Mouse (Mus musculus) neural tube, embryonic 15.5 days (tissue): Measurements from ENCODE around the gene Otop2. TPM values are rescaled to one million over a fixed set of nuclear protein-coding genes. Genes with fewer than 3 reads are reported as not detected.

Source experiments
- ATAC-seq: fragments of 200-750 bp; cut with Nextera tagmentation; 2 replicates; pipeline ENCODE4 v1.8.0; 2017; ENCODE audit warnings: mild to moderate bottlenecking, moderate TSS enrichment, moderate library complexity; ENCODE audit not compliant: low FRiP score
- H3K27ac ChIP-seq: fragments of 300-500 bp; sonication (generic); replicated peaks from 2 replicates; pipeline ENCODE4 v1.5.1; 2015; ENCODE audit warnings: mild to moderate bottlenecking, inconsistent platforms
- H3K27me3 ChIP-seq: fragments of 300-500 bp; sonication (generic); replicated peaks from 2 replicates; pipeline ENCODE4 v1.6.1; 2015; ENCODE audit warnings: inconsistent platforms
- H3K36me3 ChIP-seq: fragments of 300-500 bp; sonication (generic); 2 replicates; pipeline ENCODE4 v1.6.1; 2015; ENCODE audit warnings: inconsistent platforms
- H3K4me1 ChIP-seq: fragments of 300-500 bp; sonication (generic); 2 replicates; pipeline ENCODE4 v1.6.1; 2015; ENCODE audit warnings: inconsistent platforms
- H3K4me2 ChIP-seq: fragments of 300-500 bp; sonication (generic); 2 replicates; pipeline ENCODE4 v1.6.1; 2015; ENCODE audit warnings: inconsistent platforms, mild to moderate bottlenecking, moderate library complexity
- H3K4me3 ChIP-seq: fragments of 300-500 bp; sonication (generic); replicated peaks from 2 replicates; pipeline ENCODE4 v1.5.1; 2015; ENCODE audit warnings: mild to moderate bottlenecking, inconsistent platforms
- H3K9ac ChIP-seq: fragments of 300-500 bp; sonication (generic); replicated peaks from 2 replicates; pipeline ENCODE4 v1.6.1; 2015; ENCODE audit warnings: mild to moderate bottlenecking, inconsistent platforms
- H3K9me3 ChIP-seq: fragments of 300-500 bp; sonication (generic); replicated peaks from 2 replicates; pipeline ENCODE4 v1.6.1; 2016; ENCODE audit warnings: inconsistent platforms
- WGBS: fragments of 180-500 bp; shearing (Covaris S2); methylation state at CpG from one replicate; pipeline ENCODE4 v1.1.7; 2015; ENCODE audit warnings: mixed read lengths; 5-methylcytosine and 5-hydroxymethylcytosine counted together
- polyA plus RNA-seq: library from polyadenylated mRNA; unstranded; fragments of >200 nt; fragmentation: Nextera tagmentation; extraction: Ambion mirVana; gene quantifications from 2 replicates; pipeline ENCODE4 v1.2.1, GENCODE M21; 2015

The Otop2 gene
- polyA plus RNA-seq, 1 experiment from 2014 or later: 0.15 TPM

DNA sequence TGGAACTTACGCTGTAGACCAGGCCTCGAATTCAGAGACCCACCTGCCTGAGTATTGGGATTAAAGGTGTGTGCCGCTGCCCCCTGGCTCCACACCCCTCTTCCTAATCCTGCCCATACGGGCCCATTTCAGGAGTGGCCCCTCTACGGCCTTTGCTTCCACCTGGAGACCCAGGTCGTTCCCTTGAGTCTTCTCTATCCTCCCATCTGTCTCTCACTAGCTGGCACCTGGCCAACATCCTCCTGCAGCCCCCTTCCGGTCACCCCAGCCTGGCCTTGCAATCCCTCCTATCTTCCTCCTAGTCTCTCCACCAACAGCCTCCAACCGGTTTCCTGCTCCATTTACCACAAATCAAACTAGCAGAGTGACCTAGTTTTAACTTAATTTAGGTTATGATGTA, 17.1 kb upstream of the Otop2 start:
- Histone ChIP-seq H3K27ac (no peak overlapping the region), H3K9me3 (no peaks in the 10 kb centered on the region), H3K4me1 (peaks cover 4% of the 10 kb centered on the region; the same call in 1 of the 2 replicates), H3K36me3 (no peaks in the 10 kb centered on the region), H3K4me2 (no peak overlapping the region), H3K9ac (no peak overlapping the region), H3K4me3 (no peak overlapping the region), H3K27me3 (no peaks in the 10 kb centered on the region)
- no peak for ATAC-seq
- WGBS: 85% methylated on average over 8 of the region's 8 CpGs

- Histone ChIP-seq H3K9ac (no peak overlapping the region), H3K4me3 (no peak overlapping the region), H3K4me2 (no peak overlapping the region), H3K36me3 (no peaks in the 10 kb centered on the region), H3K4me1 (peaks cover 4% of the 10 kb centered on the region; the same call in 1 of the 2 replicates), H3K27me3 (no peaks in the 10 kb centered on the region), H3K9me3 (no peaks in the 10 kb centered on the region), H3K27ac (no peak overlapping the region)
- WGBS: 100% methylated on average over 1 of the region's 1 CpGs
- no peak for ATAC-seq
Observed at GRCm38 (mm10) chr11:115290314-115290713, 16.6 kb upstream of the Otop2 start.

DNA sequence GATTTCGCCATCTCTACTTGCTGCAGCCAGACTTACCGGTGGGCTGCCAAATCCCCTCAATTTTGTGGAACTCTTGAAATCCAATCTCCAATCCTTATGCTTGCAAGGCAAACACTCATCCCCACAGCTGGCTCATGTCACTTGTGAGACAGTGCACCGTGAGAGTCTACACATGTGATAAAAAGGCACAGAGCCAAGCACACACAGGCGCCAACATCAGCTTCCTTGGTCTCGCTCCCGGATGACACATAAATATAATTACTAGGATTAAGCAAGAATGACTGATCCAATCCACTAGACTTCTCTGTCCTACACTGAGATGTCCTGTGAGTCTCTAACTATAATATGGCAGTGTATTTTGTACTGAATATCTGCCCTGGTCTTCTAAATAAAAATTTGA, 16.0 kb upstream of the Otop2 start:
- Histone ChIP-seq H3K4me1 (peaks cover 4% of the 10 kb centered on the region; the same call in 1 of the 2 replicates), H3K36me3 (no peaks in the 10 kb centered on the region), H3K4me2 (no peak overlapping the region), H3K9me3 (no peaks in the 10 kb centered on the region), H3K4me3 (no peak overlapping the region), H3K9ac (no peak overlapping the region), H3K27me3 (0 out of 2 replicates have a peak, but pooled peaks cover 5% of the 10 kb centered on the region), H3K27ac (no peak overlapping the region)
- 74% methylated on average over 6 of the region's 6 CpGs for WGBS
- no peak for ATAC-seq

GRCm38 (mm10) chr11:115291503-115291902, 15.5 kb upstream of the Otop2 start:
- no peak for ATAC-seq
- peaks cover 10% of the 10 kb centered on the region; the same call in 1 of the 2 replicates for H3K27me3 ChIP-seq
- H3K36me3 ChIP-seq: no peaks in the 10 kb centered on the region
- H3K4me3 ChIP-seq: no peak overlapping the region
- H3K27ac ChIP-seq: no peak overlapping the region
- peaks cover 7% of the 10 kb centered on the region for H3K4me1 ChIP-seq
- 83% methylated on average over 10 of the region's 10 CpGs for WGBS
- H3K9ac ChIP-seq: no peak overlapping the region
- H3K4me2 ChIP-seq: no peak overlapping the region
- H3K9me3 ChIP-seq: no peaks in the 10 kb centered on the region

GRCm38 (mm10) chr11:115292631-115293375, 14.2 kb upstream of the Otop2 start:
- no peak overlapping the region for H3K27ac ChIP-seq
- H3K4me1 ChIP-seq: peaks cover 20% of the 10 kb centered on the region
- H3K4me2 ChIP-seq: no peak overlapping the region
- no peaks in the 10 kb centered on the region for H3K9me3 ChIP-seq
- H3K27me3 ChIP-seq: peaks cover 11% of the 10 kb centered on the region; the same call in 1 of the 2 replicates
- WGBS: 73% methylated on average over 14 of the region's 14 CpGs
- no peak for ATAC-seq
- H3K9ac ChIP-seq: no peak overlapping the region
- H3K4me3 ChIP-seq: no peak overlapping the region
- H3K36me3 ChIP-seq: no peaks in the 10 kb centered on the region

- H3K4me1 ChIP-seq: peaks cover 19% of the 10 kb centered on the region
- ATAC-seq: no peak
- H3K36me3 ChIP-seq: no peaks in the 10 kb centered on the region
- no peak overlapping the region for H3K27ac ChIP-seq
- H3K27me3 ChIP-seq: peaks cover 16% of the 10 kb centered on the region; the same call in 1 of the 2 replicates
- H3K4me3 ChIP-seq: 0 out of 2 replicates have a peak overlapping the region, but pooled peaks have one; percentile 54
- no peaks in the 10 kb centered on the region for H3K9me3 ChIP-seq
- H3K9ac ChIP-seq: no peak overlapping the region
- no peak overlapping the region; the same call in 1 of the 2 replicates for H3K4me2 ChIP-seq
- WGBS: 90% methylated on average over 11 of the region's 11 CpGs
Observed at GRCm38 (mm10) chr11:115295939-115296338, 11.0 kb upstream of the Otop2 start.

- Histone ChIP-seq H3K9ac (peak overlapping the region; percentile 60), H3K4me3 (peak overlapping the region; percentile 54), H3K27me3 (peaks cover 16% of the 10 kb centered on the region; the same call in 1 of the 2 replicates), H3K4me1 (peaks cover 18% of the 10 kb centered on the region), H3K4me2 (peak overlapping the region; percentile 76), H3K9me3 (no peaks in the 10 kb centered on the region), H3K27ac (peak overlapping the region; percentile 72; the same call in 1 of the 2 replicates), H3K36me3 (no peaks in the 10 kb centered on the region)
- WGBS: 53% methylated on average over 21 of the region's 21 CpGs
- ATAC-seq: peak; percentile 19; the same call in 1 of the 2 replicates
Observed at GRCm38 (mm10) chr11:115296471-115297210, 10.3 kb upstream of the Otop2 start.

- under 1% methylated on average over 42 of the region's 44 CpGs for WGBS
- Histone ChIP-seq H3K9me3 (no peaks in the 10 kb centered on the region), H3K27me3 (peaks cover 16% of the 10 kb centered on the region; the same call in 1 of the 2 replicates), H3K4me1 (peaks cover 18% of the 10 kb centered on the region), H3K9ac (peak within 1 kb of the TSS; percentile 60), H3K4me3 (peak within 1 kb of the TSS; percentile 54), H3K27ac (peak within 1 kb of the TSS; percentile 72), H3K4me2 (peak within 1 kb of the TSS; percentile 76), H3K36me3 (no peaks in the 10 kb centered on the region)
- ATAC-seq: peak; percentile 89
Observed at GRCm38 (mm10) chr11:115297214-115297826, 9.6 kb upstream of the Otop2 start, which contains the start of gene Fads6. TSS of gene Fads6 (minus strand) at chr11:115297663.

DNA sequence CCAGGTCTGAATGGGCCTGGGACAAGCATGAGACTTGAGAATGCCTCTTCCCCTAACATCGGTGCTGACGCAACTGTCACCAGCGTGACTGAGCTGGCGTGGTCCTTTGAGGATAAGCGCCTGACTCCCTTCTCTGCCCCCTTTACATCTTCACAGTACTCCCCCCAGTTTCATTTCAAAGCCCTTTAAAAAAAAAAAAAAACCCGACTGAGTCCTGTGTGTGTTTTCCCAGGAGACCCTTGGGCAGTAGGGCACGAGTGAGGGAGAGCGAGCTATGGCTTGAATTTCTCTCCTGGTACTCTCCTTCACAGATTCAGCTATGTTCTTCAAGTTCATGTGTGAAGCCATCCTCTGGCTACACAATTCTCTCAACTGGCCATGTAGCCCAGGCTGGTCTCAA, 8.8 kb upstream of the Otop2 start:
- no peak overlapping the region for H3K27ac ChIP-seq
- H3K4me3 ChIP-seq: no peak overlapping the region
- no peak overlapping the region for H3K9ac ChIP-seq
- H3K27me3 ChIP-seq: peaks cover 16% of the 10 kb centered on the region; the same call in 1 of the 2 replicates
- no peaks in the 10 kb centered on the region for H3K9me3 ChIP-seq
- no peak for ATAC-seq
- 76% methylated on average over 8 of the region's 8 CpGs for WGBS
- no peaks in the 10 kb centered on the region for H3K36me3 ChIP-seq
- H3K4me2 ChIP-seq: peak overlapping the region; percentile 76
- H3K4me1 ChIP-seq: peaks cover 18% of the 10 kb centered on the region

- Histone ChIP-seq H3K9me3 (no peaks in the 10 kb centered on the region), H3K36me3 (no peaks in the 10 kb centered on the region), H3K27ac (no peak overlapping the region), H3K4me2 (no peak overlapping the region), H3K27me3 (peaks cover 13% of the 10 kb centered on the region; the same call in 1 of the 2 replicates), H3K4me3 (no peak overlapping the region), H3K9ac (no peak overlapping the region), H3K4me1 (peaks cover 18% of the 10 kb centered on the region)
- 84% methylated on average over 4 of the region's 4 CpGs for WGBS
- no peak for ATAC-seq
Observed at GRCm38 (mm10) chr11:115300745-115301144, 6.2 kb upstream of the Otop2 start.

DNA sequence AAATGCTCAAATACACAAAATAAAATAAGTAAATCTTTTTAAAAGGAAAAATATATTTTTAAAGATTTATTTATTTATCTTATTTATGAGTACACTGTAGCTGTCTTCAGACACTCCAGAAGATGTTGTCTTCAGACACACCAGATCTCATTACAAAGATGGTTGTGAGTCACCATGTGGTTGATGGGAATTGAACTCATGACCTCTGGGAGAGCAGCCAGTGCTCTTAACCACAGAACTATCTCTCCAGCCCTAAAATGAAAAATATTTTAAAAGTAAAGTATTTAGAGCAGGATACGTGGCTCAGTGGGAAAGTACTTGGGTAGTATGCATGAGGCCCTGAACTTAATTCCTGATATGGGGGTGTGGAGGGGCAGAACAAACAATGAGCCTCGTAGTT, 5.6 kb upstream of the Otop2 start:
- Histone ChIP-seq H3K9ac (no peak overlapping the region), H3K9me3 (no peaks in the 10 kb centered on the region), H3K27me3 (peaks cover 7% of the 10 kb centered on the region; the same call in 1 of the 2 replicates), H3K4me3 (no peak overlapping the region), H3K4me2 (no peak overlapping the region), H3K36me3 (no peaks in the 10 kb centered on the region), H3K27ac (no peak overlapping the region), H3K4me1 (peaks cover 17% of the 10 kb centered on the region)
- WGBS: 90% methylated on average over 2 of the region's 2 CpGs
- ATAC-seq: no peak
